Mouse (Mus musculus): ENCODE results near the gene Slc25a25. TPM values are rescaled to one million over a fixed set of nuclear protein-coding genes. Genes with fewer than 3 reads are reported as not detected.

The Slc25a25 gene
- total RNA-seq, 2 experiments from 2014 or later, result 7.1 to 14.6 TPM

DNA sequence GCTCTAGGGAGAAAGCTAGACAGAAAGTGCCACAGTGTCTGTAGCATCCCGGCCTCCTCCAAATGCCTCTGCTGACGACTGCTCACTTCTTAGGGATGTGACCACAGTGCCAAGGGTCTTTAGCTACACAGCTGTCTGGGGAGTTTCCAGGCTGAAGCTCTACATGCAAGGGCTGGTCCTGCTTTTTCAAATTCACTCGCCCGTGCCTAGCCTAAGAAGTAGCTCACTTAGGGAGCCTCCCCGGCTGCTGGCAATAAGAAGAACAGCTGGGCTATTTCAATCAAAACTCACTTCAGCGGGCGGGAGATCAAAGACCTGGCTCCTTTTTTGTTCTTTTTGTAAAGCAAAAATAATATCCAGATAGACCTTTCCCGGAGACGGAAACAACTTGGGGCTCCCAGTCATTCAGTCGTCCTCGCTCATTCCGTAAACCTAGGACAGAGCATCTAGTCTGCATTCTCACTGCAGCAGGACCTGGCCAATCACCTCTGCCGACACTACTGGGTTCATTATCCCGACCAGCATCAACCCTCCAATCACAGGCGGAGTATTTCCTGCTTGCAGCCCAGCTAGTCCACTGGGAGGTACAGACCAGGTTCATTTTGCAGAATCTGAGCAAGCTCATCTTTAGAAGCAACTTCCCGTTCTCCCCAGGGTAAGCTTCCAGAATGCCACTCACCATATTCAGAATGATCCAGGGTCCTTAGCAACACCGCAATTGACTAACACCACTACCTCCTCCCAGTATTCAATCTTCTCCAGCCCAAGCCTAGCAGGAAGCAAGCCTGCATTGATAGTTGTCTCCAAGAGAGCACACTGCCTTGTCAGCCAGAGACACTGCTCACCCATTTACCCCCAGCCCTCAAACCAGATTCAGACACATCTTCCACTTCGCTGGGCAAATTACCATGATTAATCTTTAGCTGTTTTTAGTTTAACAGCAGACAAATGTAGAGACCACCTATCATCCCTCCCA lies 20.3 kb downstream of the Slc25a25 start:
- ATAC-seq (replicated peaks; ENCODE audit: poor library complexity, severe bottlenecking), result no peak

- no peak for ATAC-seq (replicated peaks; ENCODE audit: poor library complexity, severe bottlenecking)
Measured at GRCm38 (mm10) chr2:32429215-32429891, 21.9 kb downstream of the Slc25a25 start.

- ATAC-seq (replicated peaks; ENCODE audit: poor library complexity, severe bottlenecking), result peak; percentile 39
Measured at GRCm38 (mm10) chr2:32428262-32428722, 23.0 kb downstream of the Slc25a25 start.

DNA sequence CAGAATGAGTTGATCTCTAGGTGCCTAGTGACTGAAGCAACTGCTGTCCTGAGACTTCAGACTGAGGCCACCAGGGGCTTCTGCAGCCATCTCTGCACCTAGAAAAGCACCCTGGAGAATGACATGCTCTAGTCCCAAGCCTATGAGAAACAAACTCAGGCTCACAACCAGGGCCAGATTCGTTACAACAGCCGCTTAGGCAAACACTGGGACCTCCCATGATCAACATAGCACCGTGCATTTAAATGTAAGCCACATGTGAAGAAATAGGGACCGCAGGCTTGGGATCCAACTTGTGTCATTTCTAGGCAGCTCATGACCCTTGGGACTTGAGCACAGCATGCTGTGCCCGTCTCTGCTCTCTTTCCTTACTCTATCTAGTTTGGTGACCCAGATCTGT lies 23.5 kb downstream of the Slc25a25 start:
- ATAC-seq (replicated peaks; ENCODE audit: poor library complexity, severe bottlenecking), result no peak

GRCm38 (mm10) chr2:32426141-32426540 lies 25.1 kb downstream of the Slc25a25 start:
- no peak for ATAC-seq (replicated peaks; ENCODE audit: poor library complexity, severe bottlenecking)

DNA sequence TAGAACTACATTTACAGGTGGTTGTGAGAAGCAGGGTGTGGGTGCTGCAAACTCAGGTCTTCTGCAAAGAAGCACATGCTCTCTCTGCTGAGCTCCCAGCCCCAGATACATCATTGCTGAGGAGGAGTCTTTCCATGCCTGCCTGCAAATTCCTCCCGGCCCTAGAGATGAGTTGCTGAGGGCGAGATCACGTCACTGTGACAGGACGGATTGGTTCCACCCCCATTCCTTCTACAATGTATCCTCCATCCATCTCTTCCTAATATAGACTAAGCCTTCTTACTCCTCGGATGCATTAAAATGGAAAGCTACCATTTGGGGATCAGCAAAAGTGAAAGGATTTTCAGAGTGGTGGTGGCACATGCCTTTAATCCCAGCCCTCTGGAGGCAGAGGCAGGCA lies 25.7 kb downstream of the Slc25a25 start:
- ATAC-seq (replicated peaks; ENCODE audit: poor library complexity, severe bottlenecking), result no peak

DNA sequence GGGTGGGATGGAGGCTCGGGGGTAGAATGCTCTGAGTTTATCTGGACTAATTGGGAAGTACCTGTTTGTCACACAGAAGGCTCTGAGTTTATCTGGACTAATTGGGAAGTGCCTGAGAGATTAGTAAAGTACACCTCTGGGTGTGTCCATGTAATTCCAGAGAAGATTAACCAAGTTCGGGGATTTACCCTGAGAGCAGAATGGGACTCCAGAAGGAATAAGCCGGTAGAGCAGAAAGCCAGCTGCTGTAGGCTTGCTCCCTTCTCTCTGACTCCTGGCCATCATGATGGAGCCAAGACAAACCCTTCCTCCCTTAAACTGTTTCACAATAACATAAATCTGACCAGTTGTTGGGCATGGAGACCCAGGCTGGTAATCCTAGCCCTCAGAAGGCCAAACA lies 26.4 kb downstream of the Slc25a25 start:
- ATAC-seq (replicated peaks; ENCODE audit: poor library complexity, severe bottlenecking), result no peak

- peak; percentile 88 for ATAC-seq (replicated peaks; ENCODE audit: poor library complexity, severe bottlenecking)
Measured at GRCm38 (mm10) chr2:32423481-32424331, 27.5 kb downstream of the Slc25a25 start.

DNA sequence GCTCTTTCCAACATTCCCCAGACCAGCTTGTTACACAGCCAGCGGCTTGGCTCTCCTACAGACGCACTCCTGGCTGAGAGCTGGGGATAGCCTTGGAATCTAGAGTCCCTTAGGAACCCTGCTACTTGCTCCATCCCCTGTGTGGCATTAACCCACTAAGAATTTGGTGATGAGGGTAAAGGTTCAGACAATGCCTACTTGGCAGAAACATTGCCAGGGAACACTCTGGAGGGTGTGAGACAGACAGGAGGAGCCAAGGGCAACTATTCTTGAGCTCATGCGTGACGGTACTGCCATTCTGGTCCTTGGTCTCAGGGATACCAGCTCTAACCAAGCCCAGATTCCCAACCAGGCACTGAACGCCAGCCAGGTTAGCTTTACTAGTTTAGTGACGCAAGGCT lies 29.4 kb downstream of the Slc25a25 start:
- no peak for ATAC-seq (replicated peaks; ENCODE audit: poor library complexity, severe bottlenecking)

- no peak for ATAC-seq (replicated peaks; ENCODE audit: poor library complexity, severe bottlenecking)
Measured at GRCm38 (mm10) chr2:32420647-32421046, 30.6 kb downstream of the Slc25a25 start.

DNA sequence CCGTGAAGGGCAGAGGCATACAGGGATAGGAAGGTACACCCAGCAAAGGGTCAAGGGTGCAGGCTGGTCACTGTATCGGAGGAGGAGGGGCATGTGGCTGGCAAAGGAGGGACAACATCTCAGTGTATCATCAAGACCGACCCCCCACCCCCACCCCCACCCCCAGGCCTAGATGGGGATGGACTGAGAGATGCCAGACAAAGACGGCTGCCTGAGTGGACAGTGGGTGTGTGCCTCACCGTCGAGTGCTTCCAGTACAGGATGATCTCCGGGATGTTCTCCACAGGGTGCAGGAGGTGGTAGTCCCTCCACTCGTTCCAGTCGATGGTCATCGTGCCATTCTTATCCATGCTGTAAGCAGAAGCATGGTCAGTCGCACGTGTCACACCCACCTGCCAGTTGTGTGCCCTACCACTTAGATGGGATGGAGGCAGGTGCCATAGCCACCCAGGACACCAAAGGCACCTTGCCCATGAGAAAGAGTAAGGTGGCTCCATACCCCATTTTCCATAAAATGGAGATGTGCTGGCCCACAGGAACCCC lies 31.1 kb downstream of the Slc25a25 start:
- ATAC-seq (replicated peaks; ENCODE audit: poor library complexity, severe bottlenecking), result no peak

- no peak for ATAC-seq (replicated peaks; ENCODE audit: poor library complexity, severe bottlenecking)
Measured at GRCm38 (mm10) chr2:32419359-32419758, 31.9 kb downstream of the Slc25a25 start.

- no peak for ATAC-seq (replicated peaks; ENCODE audit: poor library complexity, severe bottlenecking)
Measured at GRCm38 (mm10) chr2:32418430-32419151, 32.7 kb downstream of the Slc25a25 start.

DNA sequence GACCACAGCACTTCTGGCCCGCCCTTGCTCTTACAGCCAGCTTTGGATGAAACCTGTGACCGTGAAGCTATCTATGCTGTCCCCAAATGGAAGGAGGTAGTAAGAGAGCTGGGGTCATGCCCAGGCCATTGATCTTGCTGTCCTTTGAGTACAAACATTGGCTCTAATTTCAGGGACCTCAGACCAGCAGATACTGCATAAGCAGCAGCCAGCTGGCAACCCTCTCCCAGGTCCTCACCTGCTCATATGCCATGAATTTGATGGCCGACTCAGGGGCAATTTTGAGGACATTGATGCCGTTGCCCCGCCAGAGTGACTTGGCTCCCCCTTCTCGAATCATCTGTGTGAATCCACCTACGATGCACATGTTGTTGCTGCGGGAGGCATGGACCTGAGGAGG lies 33.8 kb downstream of the Slc25a25 start:
- no peak for ATAC-seq (replicated peaks; ENCODE audit: poor library complexity, severe bottlenecking)

GRCm38 (mm10) chr2:32416556-32416955 lies 34.7 kb downstream of the Slc25a25 start:
- ATAC-seq (replicated peaks; ENCODE audit: poor library complexity, severe bottlenecking), result no peak

DNA sequence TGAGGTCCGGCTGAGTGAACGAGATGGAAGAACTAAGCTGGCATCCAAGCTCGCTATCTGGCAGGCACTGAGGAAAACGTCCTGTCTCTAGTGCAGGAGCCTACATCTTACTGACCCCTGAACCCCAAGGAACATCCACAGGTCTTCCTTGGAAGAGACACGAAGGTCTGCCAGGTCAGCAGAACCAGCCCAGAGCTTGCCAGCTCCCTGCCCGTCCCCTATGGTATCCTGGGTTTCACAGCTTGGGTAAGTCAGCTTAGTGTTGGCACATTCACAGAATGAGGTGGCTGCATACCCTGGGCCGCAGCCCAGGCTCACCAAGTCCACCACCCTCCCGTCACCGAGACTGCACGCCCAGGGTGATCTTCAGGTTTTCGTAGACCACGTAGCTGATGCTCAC lies 35.4 kb downstream of the Slc25a25 start:
- no peak for ATAC-seq (replicated peaks; ENCODE audit: poor library complexity, severe bottlenecking)

GRCm38 (mm10) chr2:32413936-32414335 lies 37.3 kb downstream of the Slc25a25 start:
- no peak for ATAC-seq (replicated peaks; ENCODE audit: poor library complexity, severe bottlenecking)

DNA sequence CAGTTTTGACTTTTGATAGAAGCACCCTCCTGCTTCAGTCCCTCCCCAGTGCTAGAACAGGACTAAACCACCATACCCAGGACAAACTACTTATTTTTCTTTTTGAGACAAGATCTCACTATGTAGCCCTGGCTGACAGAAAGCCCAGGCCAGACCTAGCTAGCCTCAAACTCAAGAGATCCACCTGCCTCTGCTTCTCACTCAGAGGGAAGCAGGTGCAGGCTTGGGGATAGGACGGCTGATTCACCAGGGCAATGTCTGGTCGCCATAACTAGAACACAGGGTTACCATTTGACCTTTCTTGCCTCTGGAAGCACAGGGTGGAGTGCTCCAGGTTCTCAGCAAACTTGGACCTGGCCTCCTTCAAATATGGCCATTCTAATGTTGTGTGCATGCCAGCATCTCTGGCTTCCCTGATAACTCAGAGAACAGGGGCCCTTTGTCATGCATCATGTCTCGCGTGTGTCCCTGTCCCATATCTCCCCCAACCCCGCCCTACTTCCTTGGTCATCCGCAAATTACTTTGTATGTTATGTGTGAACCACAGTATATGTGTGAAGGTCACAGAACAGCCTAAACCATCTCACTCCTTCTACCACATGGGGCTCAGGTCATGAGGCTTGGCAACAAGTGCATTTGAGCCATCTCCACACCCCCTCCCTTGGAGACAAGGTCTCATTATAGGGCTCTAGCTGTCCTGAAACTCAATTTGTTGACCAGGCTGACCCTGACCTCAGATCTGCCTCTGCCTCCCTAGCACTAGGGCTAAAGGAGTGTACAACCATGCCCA lies 38.3 kb downstream of the Slc25a25 start:
- no peak for ATAC-seq (replicated peaks; ENCODE audit: poor library complexity, severe bottlenecking)

DNA sequence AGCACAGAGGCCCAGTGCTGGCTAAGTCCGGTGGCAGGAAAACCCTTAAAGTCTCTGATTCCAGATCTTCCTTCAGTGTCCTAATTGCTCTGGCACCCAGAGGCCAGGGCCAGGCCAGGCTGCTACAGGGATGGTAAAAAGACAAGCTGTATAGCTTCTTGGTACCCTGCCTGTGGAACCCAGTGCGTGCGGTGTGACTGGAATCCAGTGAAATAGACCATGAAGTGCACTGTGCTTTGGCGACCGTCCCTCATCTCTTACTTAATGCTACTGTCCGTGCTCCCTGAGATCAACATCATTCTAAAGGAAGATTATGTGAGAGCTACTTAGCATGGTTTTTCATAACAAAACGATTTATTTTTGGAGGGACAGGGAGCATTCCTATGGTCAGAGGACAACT lies 39.8 kb downstream of the Slc25a25 start:
- ATAC-seq (replicated peaks; ENCODE audit: poor library complexity, severe bottlenecking), result no peak

Measured in granulocyte monocyte progenitor cell, adult 5-6 weeks (primary cell).